Mouse (Mus musculus): Measurements from ENCODE around the gene Adgrd1. TPM values are rescaled to one million over a fixed set of nuclear protein-coding genes. Genes with fewer than 3 reads are reported as not detected.

Adgrd1 gene
- total and polyA plus RNA-seq, 3 experiments: 0.27 to 0.56 TPM; not detected in 1

DNA sequence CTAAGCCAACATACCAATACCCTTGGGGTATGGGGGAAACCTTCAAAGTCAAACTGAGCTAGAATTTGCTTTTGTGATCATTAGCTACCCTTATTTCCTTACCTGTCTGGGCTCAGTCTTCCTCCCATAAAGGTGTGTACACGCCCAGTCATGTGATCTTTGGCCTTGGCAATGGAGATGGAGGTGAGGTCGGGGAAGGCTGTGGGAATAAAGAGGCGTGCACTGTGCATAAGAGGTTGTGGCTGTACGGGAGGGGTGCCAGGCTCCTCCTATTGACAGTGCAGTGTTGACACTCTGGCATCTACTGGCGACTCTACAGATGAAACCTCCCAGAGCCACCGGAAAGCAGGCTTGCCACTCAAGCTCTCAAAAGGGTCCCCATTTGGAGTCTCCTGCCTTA is 23.1 kb upstream of the Adgrd1 start:
- Histone ChIP-seq H3K4me3 (ENCODE audit: control insufficient read depth in 1 of 2, insufficient read depth in 1 of 2, low read depth in 2 of 2, low read length in 2 of 2) (no peak overlapping the region), H3K36me3 (ENCODE audit: control insufficient read depth in 1 of 2, insufficient read depth in 2 of 2, low read length in 2 of 2) (peaks cover 0 to 21% of the 10 kb centered on the region in 2 experiments; a peak in 2 of 4 replicates), H3K9me3 (replicated peaks; ENCODE audit: insufficient read depth, low read length) (no peaks in the 10 kb centered on the region), H3K9ac (ENCODE audit: control insufficient read depth, low read depth, low read length, poor library complexity, severe bottlenecking) (no peak overlapping the region), H3K27ac (ENCODE audit: control insufficient read depth, low read depth, low read length) (no peak overlapping the region), H3K4me1 (ENCODE audit: control insufficient read depth in 1 of 2, insufficient read depth in 2 of 2, low read length in 2 of 2) (peaks cover 17 to 22% of the 10 kb centered on the region in 2 experiments), H3K79me2 (ENCODE audit: control insufficient read depth, insufficient read depth, low read length, poor library complexity) (no peaks in the 10 kb centered on the region), H3K27me3 (ENCODE audit: control insufficient read depth in 1 of 2, insufficient read depth in 2 of 2, low read length in 2 of 2) (no peaks in the 10 kb centered on the region)
- TF ChIP-seq CHD1 (IDR thresholded peaks at IDR 0.05; ENCODE audit: low read depth, low read length): no peak
- 0 out of 2 replicates have a peak, but pooled peaks have one; percentile 14 for TF ChIP-seq USF1 (IDR thresholded peaks at IDR 0.05; ENCODE audit: low read depth, low read length)
- no peak for DNase-seq (ENCODE audit: low read depth, low spot score)

DNA sequence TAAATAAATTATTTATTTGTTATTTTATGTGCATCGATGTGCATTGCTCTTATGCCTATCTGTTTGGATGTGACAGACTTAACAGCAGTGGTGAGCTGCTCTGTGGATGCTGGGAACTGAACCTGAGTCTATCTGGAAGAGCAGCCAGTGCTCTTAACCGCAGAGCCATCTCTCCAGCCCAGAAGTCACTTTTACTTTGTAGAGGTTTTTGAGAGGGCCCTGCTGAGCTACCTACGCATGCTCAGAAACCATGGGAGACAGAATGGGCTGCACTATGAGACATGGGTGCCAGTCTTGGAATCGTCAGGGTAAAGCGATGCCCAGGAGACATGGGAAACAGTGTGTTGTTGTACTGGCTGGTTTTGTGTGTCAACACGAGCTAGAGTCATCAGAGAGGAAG is 20.5 kb upstream of the Adgrd1 start:
- Histone ChIP-seq H3K27ac (ENCODE audit: control insufficient read depth, low read depth, low read length) (peak overlapping the region; percentile 70; the same call in 1 of the 2 replicates), H3K27me3 (ENCODE audit: control insufficient read depth in 1 of 2, insufficient read depth in 2 of 2, low read length in 2 of 2) (no peaks in the 10 kb centered on the region), H3K79me2 (ENCODE audit: control insufficient read depth, insufficient read depth, low read length, poor library complexity) (no peaks in the 10 kb centered on the region), H3K9ac (ENCODE audit: control insufficient read depth, low read depth, low read length, poor library complexity, severe bottlenecking) (no peak overlapping the region), H3K9me3 (replicated peaks; ENCODE audit: insufficient read depth, low read length) (no peaks in the 10 kb centered on the region), H3K4me3 (ENCODE audit: control insufficient read depth in 1 of 2, insufficient read depth in 1 of 2, low read depth in 2 of 2, low read length in 2 of 2) (no peak overlapping the region), H3K4me1 (ENCODE audit: control insufficient read depth in 1 of 2, insufficient read depth in 2 of 2, low read length in 2 of 2) (peaks cover 17 to 22% of the 10 kb centered on the region in 2 experiments), H3K36me3 (ENCODE audit: control insufficient read depth in 1 of 2, insufficient read depth in 2 of 2, low read length in 2 of 2) (peaks cover 0 to 21% of the 10 kb centered on the region in 2 experiments; a peak in 2 of 4 replicates)
- TF ChIP-seq EP300 (IDR thresholded peaks at IDR 0.05; ENCODE audit: low read depth in 1 of 2, low read length in 2 of 2) (peak in 1 of 2 experiments; percentile 28; a peak in 1 of 4 replicates), ELF1 (IDR thresholded peaks at IDR 0.05; ENCODE audit: low read depth, low read length) (no peak), MAFK (IDR thresholded peaks at IDR 0.05; ENCODE audit: borderline replicate concordance, low read depth, low read length) (no peak), NRF1 (IDR thresholded peaks at IDR 0.05; ENCODE audit: insufficient read depth, low read depth, low read length, poor library complexity, severe bottlenecking) (peak; percentile 66), TBP (IDR thresholded peaks at IDR 0.05; ENCODE audit: low read depth, low read length) (peak; percentile 96), ZNF384 (IDR thresholded peaks at IDR 0.05; ENCODE audit: low read depth, low read length) (no peak), TAL1 (IDR thresholded peaks at IDR 0.05; ENCODE audit: low read length) (peak; percentile 20; the same call in 1 of the 2 replicates), CTCF (IDR thresholded peaks at IDR 0.05 in 2 of 3, conservative IDR thresholded peaks at IDR 0.05 in 1 of 3; ENCODE audit: control insufficient read depth in 1 of 3, insufficient read depth in 1 of 3, low read depth in 2 of 3, low read length in 3 of 3, poor library complexity in 1 of 3, severe bottlenecking in 1 of 3) (no peak)
- DNase-seq (ENCODE audit: low read depth, low spot score): peak; percentile 59

DNA sequence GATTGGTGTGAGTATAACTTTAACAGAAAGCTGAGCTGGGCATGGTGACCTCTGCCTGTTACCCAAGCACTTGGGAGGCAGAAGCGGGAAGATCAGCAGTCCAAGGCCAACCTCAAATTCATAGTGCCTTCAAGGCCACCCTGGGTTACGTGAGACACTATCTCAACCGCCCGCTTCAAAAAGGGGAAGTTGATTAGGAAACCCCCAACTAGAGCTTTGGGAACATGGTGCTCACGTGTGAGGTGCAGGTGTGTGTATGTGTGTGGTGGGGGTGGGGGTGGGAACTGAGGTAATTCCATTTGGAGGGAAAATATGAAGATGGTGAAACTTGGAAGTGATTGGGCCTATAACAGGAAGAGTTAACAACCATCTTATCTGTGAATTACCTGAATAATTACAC is 19.3 kb upstream of the Adgrd1 start:
- DNase-seq (ENCODE audit: low read depth, low spot score): peak; percentile 91
- no peak overlapping the region for H3K4me3 ChIP-seq (ENCODE audit: control insufficient read depth in 1 of 2, insufficient read depth in 1 of 2, low read depth in 2 of 2, low read length in 2 of 2)
- no peaks in the 10 kb centered on the region for H3K27me3 ChIP-seq (ENCODE audit: control insufficient read depth in 1 of 2, insufficient read depth in 2 of 2, low read length in 2 of 2)
- H3K27ac ChIP-seq (ENCODE audit: control insufficient read depth, low read depth, low read length): peak overlapping the region; percentile 70
- H3K4me1 ChIP-seq (ENCODE audit: control insufficient read depth in 1 of 2, insufficient read depth in 2 of 2, low read length in 2 of 2): peaks cover 17 to 22% of the 10 kb centered on the region in 2 experiments
- H3K9me3 ChIP-seq (replicated peaks; ENCODE audit: insufficient read depth, low read length): no peaks in the 10 kb centered on the region
- H3K36me3 ChIP-seq (ENCODE audit: control insufficient read depth in 1 of 2, insufficient read depth in 2 of 2, low read length in 2 of 2): peaks cover 0 to 21% of the 10 kb centered on the region in 2 experiments; a peak in 2 of 4 replicates
- H3K9ac ChIP-seq (ENCODE audit: control insufficient read depth, low read depth, low read length, poor library complexity, severe bottlenecking): no peak overlapping the region
- H3K79me2 ChIP-seq (ENCODE audit: control insufficient read depth, insufficient read depth, low read length, poor library complexity): no peaks in the 10 kb centered on the region
- TF ChIP-seq UBTF (IDR thresholded peaks at IDR 0.05; ENCODE audit: borderline replicate concordance, insufficient read depth, low read depth, low read length): no peak
- TF ChIP-seq TAL1 (IDR thresholded peaks at IDR 0.05; ENCODE audit: low read length): no peak
- TF ChIP-seq MXI1 (IDR thresholded peaks at IDR 0.05; ENCODE audit: low read depth, low read length): peak; percentile 88
- TF ChIP-seq TCF12 (IDR thresholded peaks at IDR 0.05; ENCODE audit: low read depth, low read length): peak; percentile 88
- no peak for TF ChIP-seq TBP (IDR thresholded peaks at IDR 0.05; ENCODE audit: low read depth, low read length)
- 0 out of 2 replicates have a peak, but pooled peaks have one; percentile 47 for TF ChIP-seq E2F4 (IDR thresholded peaks at IDR 0.05; ENCODE audit: borderline replicate concordance, low read depth, low read length)
- peak; percentile 80 for TF ChIP-seq USF1 (IDR thresholded peaks at IDR 0.05; ENCODE audit: low read depth, low read length)
- no peak for TF ChIP-seq RAD21 (IDR thresholded peaks at IDR 0.05; ENCODE audit: low read depth, low read length)
- TF ChIP-seq NELFE (IDR thresholded peaks at IDR 0.05; ENCODE audit: low read depth, low read length): no peak; the same call in 1 of the 2 replicates
- no peak for TF ChIP-seq MEF2A (IDR thresholded peaks at IDR 0.05; ENCODE audit: extremely low read depth, insufficient replicate concordance, low read depth, low read length, poor library complexity, severe bottlenecking)
- TF ChIP-seq SIN3A (IDR thresholded peaks at IDR 0.05; ENCODE audit: low read length): peak; percentile 82
- no peak for TF ChIP-seq CHD1 (IDR thresholded peaks at IDR 0.05; ENCODE audit: low read depth, low read length)
- TF ChIP-seq SMC3 (IDR thresholded peaks at IDR 0.05; ENCODE audit: low read depth, low read length): no peak
- TF ChIP-seq RCOR1 (IDR thresholded peaks at IDR 0.05; ENCODE audit: low read depth, low read length): peak; percentile 77
- TF ChIP-seq EP300 (IDR thresholded peaks at IDR 0.05; ENCODE audit: low read depth in 1 of 2, low read length in 2 of 2): peak; percentile 83 to 95
- peak; percentile 99 for TF ChIP-seq BHLHE40 (IDR thresholded peaks at IDR 0.05; ENCODE audit: borderline replicate concordance, low read depth, low read length)
- TF ChIP-seq JUND (IDR thresholded peaks at IDR 0.05; ENCODE audit: low read depth, low read length): no peak
- TF ChIP-seq ELF1 (IDR thresholded peaks at IDR 0.05; ENCODE audit: low read depth, low read length): 0 out of 2 replicates have a peak, but pooled peaks have one; percentile 36
- TF ChIP-seq ZMIZ1 (IDR thresholded peaks at IDR 0.05; ENCODE audit: low read depth, low read length): peak; percentile 54; the same call in 1 of the 2 replicates

Measured in MEL (cell line).